Mouse (Mus musculus) leukemia stem cell, adult 10-12 weeks (primary cell): ENCODE data around the gene Hoxc11. TPM values are rescaled to one million over a fixed set of nuclear protein-coding genes. Genes with fewer than 3 reads are reported as not detected.

Experiments used
- polyA plus RNA-seq: library from polyadenylated mRNA; stranded (reverse); fragments of >175 nt; gene quantifications from 2 replicates; pipeline ENCODE4 v1.2.3, GENCODE M21; 2012; ENCODE audit warnings: low replicate concordance

The Hoxc11 gene
- 0.11 TPM in 1 of 2 replicates, not detected in the other for polyA plus RNA-seq

DNA sequence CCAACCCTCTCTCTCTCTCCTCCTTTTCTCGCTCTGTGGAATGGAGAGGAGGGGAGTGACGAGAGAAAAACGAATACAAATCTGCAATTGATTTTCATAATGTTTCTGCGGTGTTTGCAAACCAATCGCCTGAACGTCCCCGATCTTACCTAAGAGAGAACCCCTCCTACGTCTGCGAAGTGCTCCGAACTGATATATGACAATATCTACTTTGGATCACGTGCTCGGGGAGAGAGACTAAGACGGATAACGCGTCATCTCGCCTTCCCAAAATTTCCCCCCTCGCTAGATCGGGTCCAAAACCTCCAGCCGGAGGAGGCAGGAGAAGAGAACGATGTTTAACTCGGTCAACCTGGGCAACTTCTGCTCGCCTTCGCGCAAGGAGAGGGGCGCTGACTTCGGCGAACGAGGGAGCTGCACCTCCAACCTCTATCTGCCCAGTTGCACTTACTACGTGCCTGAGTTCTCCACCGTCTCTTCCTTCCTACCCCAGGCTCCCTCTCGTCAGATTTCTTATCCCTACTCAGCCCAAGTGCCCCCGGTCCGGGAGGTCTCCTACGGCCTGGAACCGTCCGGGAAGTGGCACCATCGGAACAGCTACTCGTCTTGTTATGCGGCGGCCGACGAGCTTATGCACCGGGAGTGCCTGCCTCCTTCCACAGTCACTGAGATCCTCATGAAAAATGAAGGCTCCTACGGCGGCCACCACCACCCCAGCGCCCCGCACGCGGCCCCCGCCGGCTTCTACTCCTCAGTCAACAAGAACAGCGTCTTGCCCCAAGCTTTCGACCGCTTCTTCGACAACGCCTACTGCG is at the start of gene Hoxc11:
Hoxc11 (plus strand) TSS at position 236 of the 815 bp plus-strand sequence.

DNA sequence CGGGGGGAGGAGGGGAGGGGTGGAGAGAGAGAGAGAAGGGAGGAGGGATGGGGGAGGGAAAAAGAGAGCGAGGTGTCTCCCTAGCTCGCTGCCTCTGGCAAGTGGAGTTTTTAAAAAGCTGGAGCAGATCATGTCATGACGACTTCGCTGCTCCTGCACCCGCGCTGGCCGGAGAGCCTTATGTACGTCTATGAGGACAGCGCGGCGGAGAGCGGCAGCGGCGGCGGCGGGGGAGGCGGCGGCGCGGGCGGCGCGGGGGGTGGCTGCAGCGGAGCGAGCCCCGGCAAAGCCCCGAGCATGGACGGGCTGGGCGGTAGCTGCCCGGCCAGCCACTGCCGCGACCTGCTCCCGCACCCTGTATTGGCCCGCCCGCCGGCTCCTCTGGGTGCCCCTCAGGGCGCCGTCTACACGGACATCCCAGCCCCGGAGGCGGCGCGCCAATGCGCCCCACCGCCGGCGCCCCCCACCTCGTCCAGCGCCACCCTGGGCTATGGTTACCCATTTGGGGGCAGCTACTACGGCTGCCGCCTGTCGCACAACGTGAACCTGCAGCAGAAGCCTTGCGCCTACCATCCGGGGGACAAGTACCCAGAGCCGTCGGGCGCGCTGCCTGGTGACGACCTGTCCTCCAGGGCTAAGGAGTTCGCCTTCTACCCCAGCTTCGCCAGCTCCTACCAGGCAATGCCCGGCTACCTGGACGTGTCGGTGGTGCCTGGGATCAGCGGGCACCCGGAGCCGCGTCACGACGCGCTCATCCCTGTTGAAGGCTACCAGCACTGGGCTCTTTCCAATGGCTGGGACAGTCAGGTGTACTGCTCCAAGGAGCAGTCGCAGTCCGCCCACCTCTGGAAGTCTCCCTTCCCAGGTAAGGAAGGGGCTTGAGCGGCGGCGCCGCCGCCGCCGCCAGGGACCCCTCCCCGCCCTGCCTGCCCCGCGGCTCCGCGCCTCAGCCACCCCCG is 32.9 kb upstream of the Hoxc11 start, which contains the start of gene Hoxc13:
Hoxc13 (plus strand) TSS at position 51 of the 959 bp plus-strand sequence.

DNA sequence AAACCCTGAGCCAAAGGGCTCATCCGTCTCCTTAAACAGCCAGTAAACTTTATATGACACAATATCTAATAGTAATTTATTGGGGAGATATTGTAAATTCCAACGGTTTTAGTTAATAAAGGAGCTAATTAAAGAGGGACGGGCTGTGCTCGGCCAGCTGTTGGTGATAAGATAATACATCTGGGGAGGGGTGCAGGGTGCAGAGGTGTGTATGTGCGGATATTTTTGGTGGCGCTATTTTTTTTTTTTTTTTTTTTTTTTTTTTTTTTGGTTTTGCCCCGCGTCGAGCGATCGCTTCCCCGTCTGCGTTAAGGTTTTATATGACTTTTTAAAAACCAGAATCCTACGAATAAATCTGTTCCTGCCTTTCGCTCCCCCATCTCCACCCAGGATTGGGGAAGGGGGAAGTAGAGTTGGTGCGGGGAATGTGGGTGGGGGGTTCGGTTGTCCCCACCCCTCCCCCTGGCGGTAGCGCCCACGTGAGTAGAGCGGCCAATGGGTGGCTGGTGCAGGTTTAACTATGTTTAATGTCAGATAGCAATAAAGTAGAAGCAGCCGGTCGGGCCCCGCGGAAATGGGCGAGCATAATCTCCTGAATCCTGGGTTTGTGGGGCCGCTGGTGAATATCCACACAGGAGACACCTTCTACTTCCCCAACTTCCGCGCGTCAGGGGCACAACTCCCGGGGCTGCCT is 17.8 kb upstream of the Hoxc11 start, which contains the start of gene Hoxc12:
Hoxc12 (plus strand) TSS at position 479 of the 694 bp plus-strand sequence.

DNA sequence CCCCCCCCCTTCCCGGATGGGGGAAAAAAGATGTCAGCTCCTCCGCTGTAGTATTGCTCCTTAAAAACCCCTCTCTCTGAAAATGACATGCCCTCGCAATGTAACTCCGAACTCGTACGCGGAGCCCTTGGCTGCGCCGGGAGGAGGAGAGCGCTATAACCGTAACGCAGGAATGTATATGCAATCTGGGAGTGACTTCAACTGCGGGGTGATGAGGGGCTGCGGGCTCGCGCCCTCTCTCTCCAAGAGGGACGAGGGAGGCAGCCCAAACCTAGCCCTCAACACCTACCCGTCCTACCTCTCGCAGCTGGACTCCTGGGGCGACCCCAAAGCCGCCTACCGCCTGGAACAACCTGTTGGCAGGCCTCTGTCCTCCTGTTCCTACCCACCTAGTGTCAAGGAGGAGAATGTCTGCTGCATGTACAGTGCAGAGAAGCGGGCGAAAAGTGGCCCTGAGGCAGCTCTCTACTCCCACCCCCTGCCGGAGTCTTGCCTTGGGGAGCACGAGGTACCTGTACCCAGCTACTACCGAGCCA is 12.6 kb downstream of the Hoxc11 start, which contains the start of gene Hoxc10:
Hoxc10 (plus strand) TSS at position 21 of the 536 bp plus-strand sequence.

DNA sequence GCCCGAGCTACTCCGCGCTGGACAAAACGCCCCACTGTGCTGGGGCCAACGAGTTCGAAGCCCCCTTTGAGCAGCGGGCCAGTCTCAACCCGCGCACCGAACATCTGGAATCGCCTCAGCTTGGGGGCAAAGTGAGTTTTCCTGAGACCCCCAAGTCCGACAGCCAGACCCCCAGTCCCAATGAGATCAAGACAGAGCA is 13.0 kb downstream of the Hoxc11 start, which contains the start of gene Hoxc5:
Hoxc5 (plus strand) TSS at position 132 of the 199 bp plus-strand sequence.

DNA sequence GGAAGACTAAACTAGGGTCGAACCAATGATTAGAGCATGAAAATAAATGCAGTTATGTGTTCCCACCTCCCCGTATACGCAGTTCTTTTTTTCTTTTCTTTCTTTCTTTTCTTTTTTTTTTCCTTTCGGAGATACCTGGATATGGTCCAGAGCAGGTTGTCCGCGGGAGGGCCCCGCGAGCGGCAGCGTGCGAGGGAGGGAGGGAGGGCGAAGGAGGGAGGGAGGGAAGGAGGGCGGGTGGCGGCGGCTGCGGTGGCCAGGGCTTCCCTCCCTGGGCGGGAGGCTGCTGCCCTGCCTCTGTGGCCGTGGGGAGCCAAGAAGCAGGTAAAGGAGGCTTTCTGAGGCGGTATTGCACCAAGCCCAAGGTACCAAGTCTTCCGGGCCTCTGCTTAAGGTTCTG is 21.9 kb downstream of the Hoxc11 start, which contains the start of gene Hoxc9:
Hoxc9 (plus strand) TSS at position 269 of the 400 bp plus-strand sequence.

DNA sequence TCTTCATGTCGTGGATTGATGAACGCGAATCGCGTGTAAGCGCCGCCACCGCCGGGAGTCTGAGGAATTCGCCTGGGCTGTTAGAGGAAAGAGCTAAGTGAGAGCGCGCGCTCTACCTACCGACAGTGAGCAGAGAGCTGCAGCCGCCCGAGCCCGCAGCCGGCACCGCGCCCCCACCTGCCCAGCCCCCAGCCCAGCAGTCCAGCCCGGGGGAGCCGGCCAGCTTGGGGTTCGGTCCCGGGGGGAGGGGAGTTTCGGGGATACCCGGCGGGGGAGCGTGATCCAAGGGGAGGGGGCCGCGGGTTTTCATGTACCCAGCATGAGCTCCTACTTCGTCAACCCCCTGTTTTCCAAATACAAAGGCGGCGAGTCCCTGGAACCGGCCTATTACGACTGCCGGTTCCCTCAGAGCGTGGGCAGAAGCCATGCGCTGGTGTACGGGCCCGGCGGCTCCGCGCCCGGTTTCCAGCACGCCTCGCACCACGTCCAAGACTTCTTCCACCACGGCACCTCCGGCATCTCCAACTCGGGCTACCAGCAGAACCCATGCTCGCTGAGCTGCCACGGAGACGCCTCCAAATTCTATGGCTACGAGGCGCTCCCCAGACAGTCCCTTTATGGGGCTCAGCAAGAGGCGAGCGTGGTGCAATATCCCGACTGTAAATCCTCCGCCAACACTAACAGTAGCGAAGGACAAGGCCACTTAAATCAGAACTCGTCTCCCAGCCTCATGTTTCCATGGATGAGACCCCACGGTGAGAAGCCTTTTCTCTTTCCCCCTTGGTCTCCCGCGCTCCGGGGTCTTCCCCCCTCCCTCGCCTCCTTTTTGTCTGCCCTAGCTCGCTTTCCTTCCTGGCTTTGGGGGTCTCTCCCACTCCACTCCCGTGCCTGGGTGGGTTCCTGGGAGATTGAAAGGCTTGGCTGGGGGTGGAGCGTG is 36.5 kb downstream of the Hoxc11 start, which contains the start of gene Hoxc8:
Hoxc8 (plus strand) TSS at position 147 of the 937 bp plus-strand sequence.

DNA sequence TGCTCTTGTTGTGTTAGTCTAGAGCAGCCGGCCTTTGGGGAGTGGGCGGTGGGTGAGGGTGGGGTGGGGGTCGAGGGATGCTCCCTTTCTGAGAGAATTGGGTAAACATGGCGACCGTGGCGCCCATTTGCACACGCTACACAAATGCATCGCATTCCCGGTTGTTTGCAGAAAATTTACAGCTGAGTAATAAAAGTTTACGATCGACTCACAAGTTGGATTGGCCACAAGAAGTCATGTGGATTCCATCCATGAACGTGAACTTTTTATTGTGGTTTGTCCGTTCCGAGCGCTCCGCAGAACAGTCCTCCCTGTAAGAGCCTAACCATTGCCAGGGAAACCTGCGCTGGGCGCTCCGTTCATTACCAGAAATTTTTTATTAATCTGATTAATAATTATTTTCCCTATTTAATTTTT is 43.7 kb downstream of the Hoxc11 start, which contains the start of gene Hoxc6:
Hoxc6 (plus strand) TSS at position 319 of the 417 bp plus-strand sequence.

Other genes with a start within 250 kb of the Hoxc11 start
- gene Calcoco1, start 232.2 kb upstream of the Hoxc11 start, polyA plus RNA-seq, result 9.7 and 15.0 TPM in 2 replicates
- not detected in 2 replicates for gene Hoxc13, start 33.3 kb upstream of the Hoxc11 start, polyA plus RNA-seq
- not detected in 2 replicates for gene Hoxc12, start 17.7 kb upstream of the Hoxc11 start, polyA plus RNA-seq
- 0.18 TPM in 1 of 2 replicates, not detected in the other for gene Hoxc10, start 12.4 kb downstream of the Hoxc11 start, polyA plus RNA-seq
- gene Hoxc5, start 13.0 kb downstream of the Hoxc11 start, polyA plus RNA-seq, result 0.06 TPM in 1 of 2 replicates, not detected in the other
- not detected in 2 replicates for gene Hoxc9, start 22.0 kb downstream of the Hoxc11 start, polyA plus RNA-seq
- gene Hoxc8, start 36.2 kb downstream of the Hoxc11 start, polyA plus RNA-seq, result not detected in 2 replicates
- 0.27 and 0.62 TPM in 2 replicates for gene Hoxc6, start 43.8 kb downstream of the Hoxc11 start, polyA plus RNA-seq
- gene Hoxc4, start 64.5 kb downstream of the Hoxc11 start, polyA plus RNA-seq, result 0.55 TPM in 1 of 2 replicates, not detected in the other
- 1.9 TPM in 2 replicates for gene Smug1, start 212.7 kb downstream of the Hoxc11 start, polyA plus RNA-seq